Mouse (Mus musculus): ENCODE data around the gene Cyp4x1.
"Not testable (repeated sequence)": the region's sequence is repeated elsewhere in the genome, so short reads cannot be mapped to it uniquely, and the experiment has no call there.

Cyp4x1 gene

DNA sequence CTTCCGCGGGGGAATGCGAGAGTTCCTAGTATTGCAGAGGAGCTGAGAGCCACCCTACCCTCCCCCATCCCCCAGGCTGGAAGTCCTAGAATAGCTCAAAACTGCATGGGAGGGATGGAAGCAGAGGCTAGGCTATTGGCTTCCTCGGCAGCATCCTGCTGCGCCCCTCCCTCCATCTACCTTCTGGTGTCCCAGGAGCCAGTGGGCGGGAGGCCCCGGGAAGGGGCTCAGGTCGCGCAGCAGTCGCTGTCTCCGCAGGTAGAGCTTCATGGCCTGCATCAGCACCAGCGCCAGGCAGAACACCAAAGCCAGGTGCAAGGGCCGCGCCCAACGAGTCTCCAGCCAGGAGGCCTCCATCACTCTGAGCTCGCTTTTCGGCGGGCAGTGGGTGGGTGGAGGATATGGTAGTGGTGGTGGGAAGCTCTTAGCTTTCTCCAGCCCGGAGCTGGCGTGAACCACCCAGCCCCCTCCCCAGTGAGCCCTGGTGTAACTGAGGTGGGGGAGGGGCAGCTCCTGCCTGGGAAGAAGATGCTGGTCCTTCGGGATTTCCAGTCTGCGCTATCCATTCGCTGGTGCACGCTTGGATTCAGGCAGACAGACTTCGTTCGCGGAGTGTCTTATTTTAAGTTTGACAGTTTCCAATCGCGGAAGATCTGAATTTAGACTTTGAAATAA, at the start of gene Cyp4x1:
Cyp4x1 (minus strand) TSS at position 661 of the 675 bp plus-strand sequence.
- DNase-seq (ENCODE audit: low spot score in 2 of 2): no peak

DNA sequence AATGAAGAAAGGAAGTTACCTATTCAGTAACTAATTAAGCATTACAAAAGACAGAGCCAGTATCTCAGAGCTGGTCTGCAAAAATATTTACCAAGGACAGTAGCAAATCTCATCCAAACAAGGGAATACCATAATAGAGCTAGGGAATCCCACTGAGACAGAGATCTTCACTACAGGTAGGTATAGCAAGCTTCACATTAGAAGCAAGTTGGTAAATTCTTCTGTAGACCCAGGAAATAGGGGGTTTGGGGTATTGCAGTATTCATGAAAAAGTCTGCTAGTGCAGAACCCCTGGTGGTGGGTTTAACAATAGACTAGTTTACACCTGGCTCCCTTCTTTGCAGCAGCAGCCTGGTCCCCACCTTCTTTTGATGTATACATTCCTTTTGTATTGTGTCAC, 42.1 kb upstream of the Cyp4x1 start:
- not testable (repeated sequence) for DNase-seq (ENCODE audit: low spot score in 2 of 2)

DNA sequence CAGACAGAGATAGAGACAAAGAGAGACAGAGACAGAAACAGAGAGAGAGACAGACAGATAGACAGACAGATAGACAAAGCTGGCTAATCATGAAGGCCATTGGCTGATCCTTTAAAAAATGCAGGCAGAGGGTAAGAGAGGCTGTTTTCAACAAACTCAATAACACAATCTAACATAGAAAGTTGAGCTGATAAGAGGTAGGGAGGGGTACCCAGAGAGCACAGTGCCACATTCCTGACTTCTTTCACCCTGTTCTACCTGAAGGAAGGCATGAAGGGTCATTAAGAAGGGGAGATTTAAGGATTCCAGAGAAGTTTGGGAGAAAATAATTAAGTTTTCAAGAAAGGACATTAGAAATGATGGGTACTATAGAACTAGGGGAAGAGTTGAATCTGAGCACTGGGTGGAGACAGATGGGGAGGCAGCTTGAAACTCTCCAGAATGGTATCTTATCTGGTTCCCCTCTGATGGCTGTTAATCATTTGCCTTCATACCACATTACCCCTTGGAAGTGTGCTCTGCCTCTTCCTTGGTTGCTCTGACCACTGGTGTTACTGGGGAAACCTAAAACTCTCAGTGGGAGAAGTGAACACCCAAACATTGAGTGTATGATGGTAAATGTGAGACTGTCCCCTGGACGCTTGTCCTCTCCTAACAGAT, 40.7 kb upstream of the Cyp4x1 start:
- DNase-seq (ENCODE audit: low spot score in 2 of 2): no peak

DNA sequence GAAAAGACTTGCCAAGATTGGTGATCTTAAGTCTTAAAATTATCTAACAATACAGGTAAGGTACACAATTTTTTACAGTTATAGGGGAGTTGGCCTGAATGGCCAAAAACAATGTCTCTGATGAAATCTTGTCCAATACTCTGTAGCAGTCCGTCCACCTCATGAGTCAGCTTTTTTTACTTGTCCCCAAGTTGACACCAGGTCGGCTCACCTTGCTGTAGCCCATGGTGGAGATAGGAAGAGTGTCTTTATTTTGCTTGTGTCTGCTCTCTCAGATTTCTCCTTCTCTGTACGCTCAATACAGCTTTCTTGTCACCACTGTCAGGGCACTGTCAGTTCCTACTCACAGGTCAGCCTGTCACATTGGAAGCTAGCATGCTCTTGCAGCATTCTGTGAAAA, 24.9 kb upstream of the Cyp4x1 start:
- not testable (repeated sequence) for DNase-seq (ENCODE audit: low spot score in 2 of 2)

GRCm38 (mm10) chr4:115154723-115155122, 20.6 kb upstream of the Cyp4x1 start:
- no peak for DNase-seq (ENCODE audit: low spot score in 2 of 2)

- no peak for DNase-seq (ENCODE audit: low spot score in 2 of 2)
These were observed 182 bp upstream of the Cyp4x1 start for GRCm38 (mm10) chr4:115134296-115134630.

- no peak for DNase-seq (ENCODE audit: low spot score in 2 of 2)
These were observed 996 bp downstream of the Cyp4x1 start for GRCm38 (mm10) chr4:115133085-115133484.

- no peak for DNase-seq (ENCODE audit: low spot score in 2 of 2)
These were observed 9.4 kb downstream of the Cyp4x1 start for GRCm38 (mm10) chr4:115124713-115125112.

- DNase-seq (ENCODE audit: low spot score in 2 of 2): no peak
These were observed 10.6 kb downstream of the Cyp4x1 start for GRCm38 (mm10) chr4:115123507-115123906.

- no peak for DNase-seq (ENCODE audit: low spot score in 2 of 2)
These were observed 12.5 kb downstream of the Cyp4x1 start for GRCm38 (mm10) chr4:115121608-115122007.

- no peak for DNase-seq (ENCODE audit: low spot score in 2 of 2)
These were observed 12.9 kb downstream of the Cyp4x1 start for GRCm38 (mm10) chr4:115121162-115121561.

DNA sequence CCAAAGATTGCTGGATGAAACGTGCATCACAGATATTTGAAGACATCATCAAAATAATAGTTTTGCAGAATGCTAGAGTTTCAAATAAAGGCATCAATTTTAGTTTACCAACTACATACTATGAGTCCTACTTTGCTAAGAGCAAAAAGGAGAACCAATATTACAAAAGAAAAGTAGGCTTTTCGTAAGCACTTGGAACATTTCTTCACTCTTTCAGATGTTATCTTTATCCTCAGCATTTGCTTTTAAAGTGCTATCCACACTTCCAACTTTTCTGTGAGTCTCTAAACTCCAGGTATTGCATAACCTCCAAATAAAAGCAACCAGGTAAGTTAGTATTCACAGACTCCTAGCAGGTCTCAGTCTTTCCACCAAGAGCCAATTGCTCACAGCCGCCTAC, 14.4 kb downstream of the Cyp4x1 start:
- no peak for DNase-seq (ENCODE audit: low spot score in 2 of 2)

GRCm38 (mm10) chr4:115113266-115113665, 20.8 kb downstream of the Cyp4x1 start:
- no peak for DNase-seq (ENCODE audit: low spot score in 2 of 2)

GRCm38 (mm10) chr4:115111167-115111566, 22.9 kb downstream of the Cyp4x1 start:
- DNase-seq (ENCODE audit: low spot score in 2 of 2): no peak

GRCm38 (mm10) chr4:115103510-115103909, 30.6 kb downstream of the Cyp4x1 start:
- DNase-seq (ENCODE audit: low spot score in 2 of 2): no peak

DNA sequence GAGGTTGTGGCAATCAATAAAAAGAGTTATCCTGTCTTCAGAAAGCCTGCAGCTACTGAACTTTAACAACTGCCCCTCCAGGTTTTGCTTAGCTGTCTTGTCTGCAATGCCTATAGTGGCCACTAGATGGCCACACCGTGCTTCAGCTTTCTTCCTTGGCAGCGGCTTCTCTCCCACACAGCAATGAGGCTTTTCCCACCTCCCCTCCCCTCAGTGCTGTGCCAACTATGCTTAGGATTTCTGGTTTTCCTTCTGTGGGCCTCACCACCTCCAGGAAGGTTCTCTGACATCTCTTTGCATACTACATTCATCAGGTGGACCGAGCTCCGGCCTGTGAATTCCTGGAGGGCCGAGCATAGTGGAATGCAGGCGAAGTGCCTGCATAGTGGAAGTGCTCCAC, 32.4 kb downstream of the Cyp4x1 start:
- peak in 1 of 2 experiments; percentile 45 for DNase-seq (ENCODE audit: low spot score in 2 of 2)

GRCm38 (mm10) chr4:115097146-115097496, 37.0 kb downstream of the Cyp4x1 start:
- DNase-seq (ENCODE audit: low spot score in 2 of 2): no peak

DNA sequence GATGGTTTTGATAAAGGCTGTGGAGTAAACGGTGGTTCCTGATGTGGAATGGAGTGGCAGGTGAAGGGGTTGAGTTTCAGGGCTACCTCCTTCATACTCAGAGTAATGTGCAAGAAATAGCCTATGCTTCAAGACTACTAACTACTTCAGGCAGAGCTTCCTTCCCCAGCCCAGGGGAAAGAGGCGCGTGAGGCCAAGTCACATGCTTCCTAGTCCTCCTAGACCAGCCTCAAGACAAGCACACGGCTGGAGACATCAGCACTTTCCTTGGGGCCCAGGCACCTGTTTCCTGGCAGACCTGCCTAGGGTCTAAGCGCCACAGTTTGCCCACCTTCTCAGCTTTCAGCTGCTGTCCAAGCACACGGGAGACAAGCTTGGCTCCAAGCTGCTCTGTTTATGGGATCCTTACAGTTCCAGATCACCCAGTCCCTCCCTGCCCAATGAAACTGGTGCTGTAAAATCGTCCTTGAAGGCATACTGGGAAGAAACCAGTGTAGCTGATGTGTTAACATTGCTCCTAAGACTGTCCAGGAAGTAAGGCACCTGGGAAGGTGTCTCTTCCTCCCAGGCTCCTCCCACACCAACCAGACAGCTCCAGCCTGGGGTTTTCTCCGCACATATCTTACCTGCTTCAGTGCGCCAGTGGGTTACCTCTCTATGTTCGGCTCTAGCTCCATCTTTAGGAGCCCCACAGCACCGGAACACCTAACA, 37.5 kb downstream of the Cyp4x1 start:
- DNase-seq (ENCODE audit: low spot score in 2 of 2): no peak

- peak; percentile 74 for DNase-seq (ENCODE audit: low spot score in 2 of 2)
These were observed 38.2 kb downstream of the Cyp4x1 start for GRCm38 (mm10) chr4:115095671-115096434.

DNA sequence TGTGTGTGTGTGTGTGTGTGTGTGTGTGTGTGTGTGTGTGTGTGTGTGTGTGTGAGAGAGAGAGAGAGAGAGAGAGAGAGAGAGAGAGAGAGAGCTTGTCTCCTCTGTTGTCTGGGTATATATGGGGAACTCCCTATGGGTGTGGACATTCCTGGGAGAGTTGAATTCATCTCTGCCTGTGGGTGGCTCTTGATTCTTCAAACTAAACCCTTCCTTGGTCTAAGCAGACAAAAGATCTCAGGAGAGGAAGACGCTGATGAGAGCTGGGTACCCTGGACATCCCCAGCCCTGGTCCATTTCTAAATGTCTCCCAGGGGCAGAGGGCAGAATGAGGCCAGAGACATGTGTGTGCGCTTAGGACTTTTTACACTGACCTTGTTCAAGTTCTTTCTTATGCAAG, 40.0 kb downstream of the Cyp4x1 start:
- DNase-seq (ENCODE audit: low spot score in 2 of 2): no peak

- no peak for DNase-seq (ENCODE audit: low spot score in 2 of 2)
These were observed 40.7 kb downstream of the Cyp4x1 start for GRCm38 (mm10) chr4:115093331-115093864.

DNA sequence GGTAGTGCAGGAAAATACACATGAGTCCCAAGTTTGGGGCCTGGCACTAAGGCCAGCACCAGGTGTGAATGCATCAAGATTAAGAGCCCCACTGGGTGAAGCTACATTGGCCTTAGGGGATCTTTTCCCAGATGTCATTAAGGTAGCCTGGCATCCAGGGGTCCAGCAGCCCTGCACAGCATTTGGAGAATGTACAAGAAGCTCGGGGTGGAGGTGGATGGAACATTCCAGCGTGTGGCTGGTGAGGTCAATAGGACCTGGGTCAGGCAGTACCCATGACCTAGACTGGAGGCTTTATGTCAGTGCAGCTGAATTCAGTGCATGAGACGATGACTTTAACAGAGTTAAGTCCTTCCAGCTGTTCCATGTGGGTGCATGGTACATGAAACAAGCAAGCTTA, 42.3 kb downstream of the Cyp4x1 start:
- no peak for DNase-seq (ENCODE audit: low spot score in 2 of 2)
